Mouse (Mus musculus): ENCODE results near the gene Six5.
"Not testable (repeated sequence)": the region's sequence is repeated elsewhere in the genome, so short reads cannot be mapped to it uniquely, and the experiment has no call there.

The Six5 gene

GRCm38 (mm10) chr7:19094471-19094825 lies at the start of gene Six5:
TSS of gene Six5 (plus strand) at chr7:19094594.
- no peak for DNase-seq (ENCODE audit: low spot score in 2 of 2)

- no peak for DNase-seq (ENCODE audit: low spot score in 2 of 2)
Observed at GRCm38 (mm10) chr7:19044616-19045015, 49.8 kb upstream of the Six5 start.

DNA sequence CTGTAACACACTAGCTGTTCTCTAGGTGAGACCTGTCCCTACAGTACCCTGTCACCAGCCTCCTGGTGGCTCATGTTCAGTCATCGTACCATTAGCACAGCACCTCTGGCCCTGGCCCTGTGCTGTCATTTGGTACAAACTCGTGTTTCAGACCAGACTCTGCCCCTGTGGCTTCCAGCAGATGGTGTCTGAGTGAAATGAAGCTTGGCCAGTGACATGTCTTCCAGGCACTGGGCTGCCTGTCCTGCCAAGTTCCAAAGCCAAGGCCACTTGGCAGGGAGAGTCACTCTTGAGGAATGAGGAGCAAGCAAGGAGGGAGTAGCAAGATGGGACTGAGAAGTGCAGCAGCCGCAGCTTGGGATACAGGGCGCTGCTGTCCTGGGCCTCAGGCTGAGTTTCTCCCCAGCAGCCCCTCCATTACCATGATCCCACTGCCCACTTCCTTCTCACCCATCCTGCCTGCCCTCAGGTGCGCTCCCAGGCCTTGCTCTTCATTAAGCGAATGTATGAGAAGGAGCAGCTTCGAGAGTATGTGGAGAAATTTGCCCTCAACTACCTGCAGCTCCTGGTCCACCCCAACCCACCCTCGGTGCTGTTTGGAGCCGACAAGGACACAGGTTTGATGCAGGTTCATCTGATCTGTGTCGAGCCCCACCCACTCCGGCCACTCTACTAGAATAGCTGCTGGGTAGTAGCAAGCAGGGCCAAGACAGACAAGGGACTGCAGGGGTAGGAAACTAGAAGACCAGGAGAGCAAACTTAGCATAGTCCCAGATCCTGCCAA lies 47.9 kb upstream of the Six5 start:
- DNase-seq (ENCODE audit: low spot score in 2 of 2): no peak

GRCm38 (mm10) chr7:19048006-19048527 lies 46.3 kb upstream of the Six5 start:
- DNase-seq (ENCODE audit: low spot score in 2 of 2): no peak

DNA sequence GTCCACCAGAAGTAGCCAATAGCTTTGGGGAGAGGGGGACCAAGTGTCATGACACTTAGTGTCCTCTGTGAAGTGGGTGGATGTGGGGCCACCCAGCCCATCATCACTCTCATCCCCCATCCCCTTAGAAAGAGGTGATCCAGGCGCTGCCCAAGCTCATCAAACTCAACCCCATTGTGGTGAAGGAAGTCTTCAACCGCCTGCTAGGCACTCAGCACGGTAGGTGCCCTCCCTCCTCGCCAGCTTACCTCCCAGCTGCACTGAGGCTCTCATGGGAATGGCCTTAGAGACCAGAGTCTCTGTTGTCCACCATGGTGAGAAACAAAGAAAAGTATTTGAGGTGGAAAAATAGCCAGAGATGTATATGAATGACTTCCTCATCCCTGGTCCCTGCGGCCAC lies 45.1 kb upstream of the Six5 start:
- DNase-seq (ENCODE audit: low spot score in 2 of 2): no peak

DNA sequence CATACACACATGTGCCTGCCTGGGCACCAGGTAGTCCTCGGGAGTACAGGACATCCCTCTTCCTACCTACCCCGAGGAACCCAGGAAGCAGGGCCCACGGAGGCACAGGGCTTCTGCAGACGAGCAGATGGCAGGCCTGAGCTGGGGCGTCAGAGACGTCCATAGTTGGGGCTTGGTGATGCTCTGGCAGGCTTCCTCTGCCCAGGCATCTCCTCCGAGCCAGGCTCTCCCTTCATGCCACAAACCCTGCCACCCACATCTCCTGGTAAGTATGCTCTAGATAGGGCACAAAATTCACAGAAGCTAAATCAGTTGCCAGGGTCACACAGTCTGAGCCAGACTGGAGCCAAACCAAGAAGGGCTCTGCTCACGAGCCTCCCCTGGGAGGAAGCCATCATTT lies 44.2 kb upstream of the Six5 start:
- DNase-seq (ENCODE audit: low spot score in 2 of 2): no peak

- no peak for DNase-seq (ENCODE audit: low spot score in 2 of 2)
Observed at GRCm38 (mm10) chr7:19051161-19051560, 43.2 kb upstream of the Six5 start.

GRCm38 (mm10) chr7:19052345-19053135 lies 41.9 kb upstream of the Six5 start:
- no peak for DNase-seq (ENCODE audit: low spot score in 2 of 2)

DNA sequence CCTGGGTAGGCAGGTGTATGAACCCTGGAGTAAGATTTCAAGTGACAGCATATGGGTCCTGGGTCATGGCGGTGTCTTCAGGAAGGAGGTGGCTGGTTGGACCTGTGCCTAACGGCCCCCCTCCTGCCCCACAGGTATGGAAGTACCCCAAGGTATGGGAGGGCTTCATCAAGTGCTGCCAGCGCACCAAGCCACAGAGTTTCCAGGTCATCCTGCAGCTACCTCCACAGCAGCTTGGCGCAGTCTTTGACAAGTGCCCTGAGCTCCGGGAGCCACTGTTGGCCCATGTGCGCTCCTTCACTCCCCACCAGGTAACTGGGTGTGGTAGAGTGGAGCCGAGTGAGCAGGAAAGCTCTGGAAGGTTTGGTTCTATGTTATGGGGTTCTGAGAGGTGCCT lies 41.3 kb upstream of the Six5 start:
- no peak for DNase-seq (ENCODE audit: low spot score in 2 of 2)

DNA sequence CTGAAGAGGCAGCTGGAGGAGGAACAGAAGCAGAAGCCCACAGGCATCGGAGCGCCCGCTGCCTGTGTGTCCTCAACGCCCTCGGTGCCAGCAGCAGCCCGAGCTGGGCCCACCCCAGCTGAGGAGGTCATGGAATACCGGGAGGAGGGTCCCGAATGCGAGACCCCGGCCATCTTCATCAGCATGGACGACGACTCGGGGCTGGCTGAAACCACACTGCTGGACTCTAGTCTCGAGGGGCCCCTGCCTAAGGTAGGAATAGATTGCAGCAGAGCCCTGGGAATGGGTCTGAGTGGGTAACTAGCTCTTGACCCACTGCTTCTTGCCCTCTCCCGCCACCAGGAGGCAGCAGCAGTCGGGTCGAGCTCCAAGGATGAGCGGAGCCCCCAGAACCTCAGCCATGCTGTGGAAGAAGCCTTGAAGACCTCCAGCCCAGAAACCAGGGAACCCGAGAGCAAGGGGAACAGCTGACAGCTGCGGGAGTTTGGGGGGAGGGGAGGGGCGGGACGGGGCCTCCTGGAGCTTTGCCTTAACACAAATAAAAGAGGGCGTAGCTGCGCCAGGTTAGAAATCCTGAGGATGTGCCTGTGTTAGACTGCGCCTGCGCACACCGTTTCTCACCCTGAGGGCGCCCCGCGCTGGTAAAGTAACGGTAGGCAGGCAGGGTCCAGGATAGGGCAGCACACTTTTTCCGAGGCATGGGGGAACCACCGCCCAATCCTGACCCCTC lies 40.2 kb upstream of the Six5 start, which contains the start of gene Rsph6a:
Gene Rsph6a (plus strand): TSS at position 644 of the 730 bp plus-strand sequence.
- DNase-seq (ENCODE audit: low spot score in 2 of 2): no peak

DNA sequence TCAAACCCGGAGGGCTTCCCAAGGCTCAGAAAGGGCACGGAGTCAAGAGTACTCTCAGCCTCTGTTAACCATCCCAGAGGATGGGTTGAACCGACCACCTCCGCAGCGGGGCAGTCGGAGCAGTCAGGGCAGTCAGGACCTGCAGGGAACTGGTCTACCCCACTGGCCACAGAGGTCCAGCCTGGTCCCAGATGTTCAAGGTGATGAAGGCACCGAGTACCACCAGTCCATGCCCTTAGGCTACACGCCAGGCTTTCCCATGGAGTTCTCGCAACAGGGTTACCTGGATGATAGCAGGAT lies 39.7 kb upstream of the Six5 start:
- DNase-seq (ENCODE audit: low spot score in 2 of 2): no peak

- DNase-seq (ENCODE audit: low spot score in 2 of 2): no peak
Observed at GRCm38 (mm10) chr7:19055108-19055507, 39.3 kb upstream of the Six5 start.

- DNase-seq (ENCODE audit: low spot score in 2 of 2): no peak
Observed at GRCm38 (mm10) chr7:19057405-19057804, 37.0 kb upstream of the Six5 start.

DNA sequence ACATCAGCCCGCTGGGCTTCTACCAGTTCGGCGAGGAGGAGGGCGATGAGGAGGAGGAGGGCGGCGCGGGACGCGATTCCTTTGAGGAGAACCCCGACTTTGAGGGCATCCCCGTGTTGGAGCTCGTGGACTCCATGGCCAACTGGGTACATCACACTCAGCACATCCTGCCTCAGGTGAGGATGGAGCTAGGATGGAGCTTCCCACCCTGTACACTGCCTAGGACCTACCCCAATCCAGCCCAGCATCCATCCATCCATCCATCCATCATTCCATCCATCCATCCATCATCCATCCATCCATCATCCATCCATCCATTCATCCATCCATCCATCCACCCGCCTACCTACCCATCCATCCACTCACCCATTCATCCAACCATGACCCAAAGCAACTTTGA lies 28.5 kb upstream of the Six5 start:
- DNase-seq (ENCODE audit: low spot score in 2 of 2): no peak

DNA sequence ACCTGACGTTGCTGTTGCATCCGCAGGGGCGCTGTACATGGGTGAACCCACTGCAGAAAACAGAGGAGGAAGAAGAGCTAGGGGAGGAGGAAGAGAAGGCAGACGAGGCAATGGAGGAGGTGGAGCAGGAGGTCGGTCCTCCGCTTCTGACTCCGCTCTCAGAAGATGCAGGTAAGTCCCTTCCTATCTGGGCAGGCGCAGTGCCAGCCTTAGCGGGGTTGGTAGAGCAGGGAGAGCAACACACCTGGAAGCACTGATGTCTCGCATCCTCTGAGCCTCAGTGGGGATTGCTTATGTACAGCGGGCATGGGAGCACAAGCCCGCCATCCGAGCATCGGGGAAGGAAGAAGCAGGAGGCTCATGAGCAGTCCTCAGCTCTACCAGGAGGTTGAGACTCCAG lies 27.3 kb upstream of the Six5 start:
- DNase-seq (ENCODE audit: low spot score in 2 of 2): no peak

DNA sequence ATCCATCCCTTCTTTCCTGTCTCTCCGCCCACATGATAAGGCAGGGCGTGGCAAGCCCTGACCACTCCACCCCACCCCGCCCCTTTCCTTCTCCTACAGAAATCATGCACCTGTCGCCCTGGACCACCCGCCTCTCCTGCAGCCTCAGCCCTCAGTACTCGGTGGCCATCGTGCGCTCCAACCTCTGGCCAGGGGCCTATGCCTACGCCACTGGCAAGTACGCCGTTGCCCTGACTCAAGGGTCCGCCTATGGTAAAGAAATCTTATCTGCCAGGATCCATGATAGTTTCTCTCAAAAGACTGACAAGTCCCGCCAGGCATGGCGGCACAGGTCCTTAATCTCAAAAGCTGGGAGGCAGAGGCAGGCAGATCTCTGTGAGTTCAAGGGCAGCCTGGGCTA lies 26.5 kb upstream of the Six5 start:
- no peak for DNase-seq (ENCODE audit: low spot score in 2 of 2)

DNA sequence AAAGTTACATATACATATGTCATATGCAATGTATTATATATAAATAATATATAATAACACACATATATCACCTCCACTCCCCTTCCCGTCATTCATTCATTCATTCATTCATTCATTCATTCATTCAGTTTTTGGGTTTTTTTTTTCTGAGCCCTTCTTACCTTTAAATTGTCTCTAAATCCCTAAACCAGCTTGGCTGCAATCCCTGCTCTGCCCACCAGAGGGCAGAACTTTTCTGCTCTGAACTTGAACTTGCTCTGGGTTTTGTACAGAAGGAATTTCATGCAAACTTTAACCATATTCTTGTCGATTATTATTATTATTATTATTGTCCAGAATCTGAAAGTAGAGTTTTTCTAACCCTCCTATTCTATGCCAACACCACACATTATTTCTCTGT lies 25.7 kb upstream of the Six5 start:
- DNase-seq (ENCODE audit: low spot score in 2 of 2): peak; percentile 60 to 72

- no peak for DNase-seq (ENCODE audit: low spot score in 2 of 2)
Observed at GRCm38 (mm10) chr7:19069500-19069899, 24.9 kb upstream of the Six5 start.

DNA sequence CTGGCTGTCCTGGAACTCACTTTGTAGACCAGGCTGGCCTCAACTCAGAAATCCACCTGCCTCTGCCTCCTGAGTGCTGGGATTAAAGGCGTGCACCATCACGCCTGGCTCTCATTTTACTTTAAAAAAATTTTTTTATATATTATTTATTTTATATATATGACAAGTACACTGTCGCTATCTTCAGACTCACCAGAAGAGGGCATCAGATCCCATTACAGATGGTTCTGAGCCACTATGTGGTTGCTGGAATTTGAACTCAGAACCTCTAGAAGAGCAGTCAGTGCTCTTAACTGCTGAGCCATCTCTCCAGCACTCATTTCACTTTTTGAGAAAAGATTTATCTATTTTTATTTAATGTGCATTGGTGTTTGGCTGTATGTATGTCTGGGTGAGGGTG lies 23.4 kb upstream of the Six5 start:
- not testable (repeated sequence) for DNase-seq (ENCODE audit: low spot score in 2 of 2)

DNA sequence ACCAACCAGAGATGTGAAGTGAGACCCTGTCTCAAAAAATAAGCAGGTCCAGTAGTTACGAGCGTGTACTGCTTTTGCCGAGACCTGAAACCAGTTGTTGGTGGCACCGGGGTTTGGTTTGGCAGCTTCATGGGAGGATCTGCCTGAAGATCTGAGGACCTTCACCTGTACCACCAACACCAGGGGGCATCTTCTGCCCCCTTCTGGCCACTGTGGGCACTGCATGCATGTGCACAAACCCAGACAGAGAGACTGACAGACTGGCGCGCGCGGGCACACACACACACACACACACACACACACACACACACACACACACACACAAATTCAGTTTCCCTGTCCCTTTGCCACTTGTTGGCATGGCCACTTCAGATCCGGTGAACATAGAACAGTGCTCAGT lies 20.9 kb upstream of the Six5 start:
- peak in 1 of 2 experiments; percentile 11 for DNase-seq (ENCODE audit: low spot score in 2 of 2)

DNA sequence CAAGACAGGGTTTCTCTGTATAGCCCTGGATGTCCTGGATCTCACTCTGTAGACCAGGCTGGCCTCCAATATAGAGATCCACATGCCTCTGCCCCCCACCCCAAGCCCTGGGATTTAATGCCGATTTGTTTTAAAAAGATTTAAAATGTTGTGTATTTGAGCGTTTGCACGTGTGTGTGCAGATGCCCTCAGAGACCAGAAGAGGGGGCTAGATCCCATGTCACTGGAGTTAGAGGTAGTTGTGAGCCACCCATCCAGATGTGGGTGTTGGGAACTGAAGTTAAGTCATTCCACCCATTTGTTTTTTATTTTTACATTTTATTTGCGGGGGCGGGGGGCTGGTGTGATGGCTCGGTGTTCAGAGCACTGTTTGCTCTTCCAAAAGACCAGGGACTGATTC lies 19.9 kb upstream of the Six5 start:
- DNase-seq (ENCODE audit: low spot score in 2 of 2): no peak

DNA sequence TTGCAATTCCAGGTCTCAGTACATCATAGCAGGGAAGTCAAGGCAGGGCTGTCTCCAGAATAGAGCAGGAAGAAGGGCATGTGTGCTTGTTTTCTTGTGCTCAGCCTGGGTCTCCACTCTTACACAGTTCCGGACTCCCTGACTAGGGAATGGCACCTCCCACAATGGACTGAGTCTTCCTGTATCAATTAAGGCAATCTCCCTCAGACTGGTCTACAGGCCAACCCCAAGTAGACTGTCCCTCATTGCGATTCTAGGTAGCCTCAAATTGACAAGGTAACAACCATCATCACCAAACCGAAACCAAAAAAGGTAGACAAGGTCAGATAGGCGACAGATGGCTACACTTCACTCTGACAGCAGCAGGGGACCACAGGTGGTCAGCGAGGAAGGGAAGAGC lies 19.2 kb upstream of the Six5 start:
- no peak for DNase-seq (ENCODE audit: low spot score in 2 of 2)
